Mouse (Mus musculus): ENCODE data around the gene Sowaha. TPM values are rescaled to one million over a fixed set of nuclear protein-coding genes. Genes with fewer than 3 reads are reported as not detected.

Gene Sowaha
- polyA plus RNA-seq, 1 experiment = 13.9 TPM

DNA sequence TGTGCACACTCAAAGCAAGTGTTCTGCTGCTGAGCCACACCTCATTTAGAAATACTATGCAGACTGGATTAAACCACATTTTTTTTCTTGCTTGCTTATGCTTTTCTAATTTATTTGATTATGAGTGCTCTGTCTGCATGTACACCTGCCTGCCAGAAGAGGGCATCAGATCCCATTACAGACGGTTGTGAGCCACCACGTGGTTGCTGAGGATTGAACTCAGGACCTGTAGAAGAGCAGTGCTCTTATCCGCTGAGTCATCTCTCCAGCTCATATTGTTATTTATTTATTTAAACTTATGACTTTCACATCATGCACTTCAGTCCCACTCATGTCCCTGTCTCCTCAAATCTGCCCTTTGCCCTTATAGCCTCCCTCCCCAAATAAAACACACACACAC, 5.6 kb upstream of the Sowaha start:
- TF ChIP-seq CTCF (IDR thresholded peaks at IDR 0.05; ENCODE audit: extremely low read depth, insufficient read depth, insufficient read length, insufficient replicate concordance) (no peak), POLR2A (IDR thresholded peaks at IDR 0.05; ENCODE audit: low read depth, low read length) (no peak)
- H3K4me1 ChIP-seq (ENCODE audit: control insufficient read depth, insufficient read depth, insufficient read length) = no peaks in the 10 kb centered on the region
- H3K27me3 ChIP-seq (ENCODE audit: control insufficient read depth, insufficient read depth, low read length) = peaks cover 2% of the 10 kb centered on the region; the same call in 1 of the 2 replicates
- H3K27ac ChIP-seq (ENCODE audit: insufficient read depth, low read length) = no peak overlapping the region
- 46% methylated on average over 3 of the region's 3 CpGs for WGBS
- DNase-seq (ENCODE audit: low read depth in 1 of 2, low spot score in 2 of 2) = no peak
- H3K4me3 ChIP-seq (ENCODE audit: extremely low read depth, insufficient read depth, insufficient read length) = no peak overlapping the region
- no peaks in the 10 kb centered on the region for H3K36me3 ChIP-seq (ENCODE audit: control insufficient read depth, insufficient read depth, low read length)

- Histone ChIP-seq H3K36me3 (ENCODE audit: control insufficient read depth, insufficient read depth, low read length) (no peaks in the 10 kb centered on the region), H3K4me3 (ENCODE audit: extremely low read depth, insufficient read depth, insufficient read length) (no peak overlapping the region), H3K4me1 (ENCODE audit: control insufficient read depth, insufficient read depth, insufficient read length) (peaks cover 13% of the 10 kb centered on the region), H3K27ac (ENCODE audit: insufficient read depth, low read length) (no peak overlapping the region), H3K27me3 (ENCODE audit: control insufficient read depth, insufficient read depth, low read length) (peaks cover 18% of the 10 kb centered on the region)
- 74% methylated on average over 9 of the region's 9 CpGs for WGBS
- TF ChIP-seq CTCF (IDR thresholded peaks at IDR 0.05; ENCODE audit: extremely low read depth, insufficient read depth, insufficient read length, insufficient replicate concordance) (no peak), POLR2A (IDR thresholded peaks at IDR 0.05; ENCODE audit: low read depth, low read length) (no peak)
- DNase-seq (ENCODE audit: low read depth in 1 of 2, low spot score in 2 of 2) = no peak
These were observed 3.3 kb upstream of the Sowaha start for GRCm38 (mm10) chr11:53483159-53483891.

DNA sequence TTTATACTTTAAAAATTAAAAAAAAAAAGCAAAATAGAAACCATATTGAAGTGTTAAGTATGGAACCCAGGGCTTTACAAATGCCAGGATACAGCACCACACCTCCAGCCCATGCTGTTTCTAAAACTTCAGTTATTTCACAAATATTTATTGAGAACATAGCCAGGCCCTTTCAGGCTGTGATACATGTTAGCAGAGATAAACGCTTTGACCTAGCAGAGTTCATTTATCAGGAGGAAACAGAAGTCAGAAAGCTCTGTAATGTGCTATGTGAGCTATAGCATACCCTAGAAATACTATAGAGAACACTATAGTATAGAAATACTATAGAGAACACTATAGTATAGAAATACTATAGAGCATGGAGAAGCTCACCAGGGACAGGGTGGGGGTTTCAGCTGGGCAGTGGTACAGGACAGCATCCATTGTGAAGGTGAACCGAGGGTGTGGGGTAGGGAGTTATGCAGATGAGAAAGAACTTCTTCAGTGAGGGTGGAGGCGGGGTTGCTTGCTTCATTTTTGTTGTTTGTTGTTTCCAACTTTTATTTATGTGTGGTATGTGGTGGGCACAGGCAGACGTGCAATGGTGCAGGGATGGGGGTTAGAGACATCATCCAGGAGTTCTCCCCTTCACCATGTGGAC, 1.1 kb upstream of the Sowaha start:
- whole genome bisulfite sequencing = 73% methylated on average over 4 of the region's 4 CpGs
- Histone ChIP-seq H3K27me3 (ENCODE audit: control insufficient read depth, insufficient read depth, low read length) (peaks cover 21% of the 10 kb centered on the region), H3K36me3 (ENCODE audit: control insufficient read depth, insufficient read depth, low read length) (no peaks in the 10 kb centered on the region), H3K4me1 (ENCODE audit: control insufficient read depth, insufficient read depth, insufficient read length) (peaks cover 13% of the 10 kb centered on the region), H3K27ac (ENCODE audit: insufficient read depth, low read length) (peak overlapping the region; percentile 27; the same call in 1 of the 2 replicates), H3K4me3 (ENCODE audit: extremely low read depth, insufficient read depth, insufficient read length) (no peak overlapping the region)
- no peak for TF ChIP-seq POLR2A (IDR thresholded peaks at IDR 0.05; ENCODE audit: low read depth, low read length)
- no peak for TF ChIP-seq CTCF (IDR thresholded peaks at IDR 0.05; ENCODE audit: extremely low read depth, insufficient read depth, insufficient read length, insufficient replicate concordance)
- DNase-seq (ENCODE audit: low read depth in 1 of 2, low spot score in 2 of 2) = no peak

DNA sequence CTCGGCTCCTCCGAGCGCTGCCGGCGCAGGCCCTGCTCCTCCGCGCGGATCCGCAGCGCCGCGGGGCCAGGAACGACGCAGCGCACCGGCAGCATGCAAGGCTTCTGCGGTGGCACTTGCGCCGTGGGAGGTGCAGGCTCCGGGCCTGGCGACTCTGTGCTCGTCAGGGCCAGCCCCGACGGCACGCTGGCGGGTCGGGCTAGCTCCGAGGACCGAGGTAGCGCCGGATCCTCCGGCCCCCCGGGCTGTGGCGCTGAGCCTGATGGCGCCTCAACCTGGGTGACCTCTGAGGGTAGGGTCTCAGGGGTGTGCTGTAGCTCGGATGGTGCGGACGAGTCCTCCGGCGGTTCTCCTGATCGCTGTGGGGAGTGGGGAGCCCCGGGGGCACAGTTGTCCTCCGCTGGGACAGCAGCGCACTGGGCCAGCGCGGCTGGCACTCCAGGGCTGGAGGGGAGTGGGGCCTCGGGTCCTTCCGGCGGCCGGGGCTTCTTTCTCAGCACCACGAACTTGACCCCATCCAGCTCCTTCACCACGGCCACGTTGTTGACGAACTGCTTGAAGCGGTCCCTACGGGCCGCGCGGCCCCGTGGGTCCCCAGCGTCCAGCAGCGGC, 797 bp downstream of the Sowaha start:
- Histone ChIP-seq H3K36me3 (ENCODE audit: control insufficient read depth, insufficient read depth, low read length) (no peaks in the 10 kb centered on the region), H3K27ac (ENCODE audit: insufficient read depth, low read length) (no peak overlapping the region; the same call in 1 of the 2 replicates), H3K4me3 (ENCODE audit: extremely low read depth, insufficient read depth, insufficient read length) (peak overlapping the region; percentile 55; the same call in 1 of the 2 replicates), H3K27me3 (ENCODE audit: control insufficient read depth, insufficient read depth, low read length) (peaks cover 21% of the 10 kb centered on the region), H3K4me1 (ENCODE audit: control insufficient read depth, insufficient read depth, insufficient read length) (peaks cover 13% of the 10 kb centered on the region)
- no peak for DNase-seq (ENCODE audit: low read depth in 1 of 2, low spot score in 2 of 2)
- TF ChIP-seq POLR2A (IDR thresholded peaks at IDR 0.05; ENCODE audit: low read depth, low read length) (no peak), CTCF (IDR thresholded peaks at IDR 0.05; ENCODE audit: extremely low read depth, insufficient read depth, insufficient read length, insufficient replicate concordance) (no peak)
- 4% methylated on average over 62 of the region's 62 CpGs for WGBS

DNA sequence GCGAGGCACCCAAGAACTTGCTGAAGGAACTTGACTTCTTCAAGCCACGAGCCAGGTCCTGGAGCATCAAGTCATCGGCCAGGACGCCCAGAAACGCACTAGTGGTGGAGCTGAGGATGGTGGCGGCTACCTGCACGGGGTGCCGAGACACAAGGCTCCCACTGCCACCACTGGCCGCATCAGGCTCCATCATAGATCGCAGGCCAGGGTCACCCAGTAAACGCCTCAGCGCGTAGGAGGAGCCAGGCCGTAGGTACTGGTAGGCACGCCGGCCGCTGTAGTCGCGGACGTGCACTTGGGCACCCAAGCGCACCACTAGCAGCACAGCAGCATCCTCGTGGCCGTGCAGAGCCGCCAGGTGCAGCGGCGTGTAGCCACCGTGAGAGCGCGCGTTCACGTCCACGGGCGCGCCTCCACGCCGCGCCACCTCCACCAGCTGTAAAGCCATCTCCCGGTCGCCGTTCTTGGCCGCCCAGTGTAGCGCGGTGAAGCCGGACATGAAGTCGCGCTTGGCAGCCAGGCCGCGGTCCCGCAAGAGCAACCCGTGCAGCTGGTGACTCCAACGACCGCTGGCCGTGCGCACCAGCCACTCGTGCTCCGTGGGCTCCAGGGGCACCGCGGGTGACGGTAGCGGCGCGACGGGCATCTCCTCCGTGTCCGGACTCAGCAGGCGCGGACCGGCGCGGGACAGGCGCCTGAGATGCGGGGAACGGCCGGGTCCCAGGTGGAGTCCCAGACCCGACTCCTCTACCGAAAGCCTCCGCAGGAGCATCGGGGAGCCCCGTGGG, 1.5 kb downstream of the Sowaha start:
- Histone ChIP-seq H3K36me3 (ENCODE audit: control insufficient read depth, insufficient read depth, low read length) (no peaks in the 10 kb centered on the region), H3K27ac (ENCODE audit: insufficient read depth, low read length) (no peak overlapping the region), H3K27me3 (ENCODE audit: control insufficient read depth, insufficient read depth, low read length) (peaks cover 21% of the 10 kb centered on the region), H3K4me3 (ENCODE audit: extremely low read depth, insufficient read depth, insufficient read length) (peak overlapping the region; percentile 46; the same call in 1 of the 2 replicates), H3K4me1 (ENCODE audit: control insufficient read depth, insufficient read depth, insufficient read length) (peaks cover 13% of the 10 kb centered on the region)
- 11% methylated on average over 79 of the region's 79 CpGs for WGBS
- DNase-seq (ENCODE audit: low read depth in 1 of 2, low spot score in 2 of 2) = no peak
- TF ChIP-seq POLR2A (IDR thresholded peaks at IDR 0.05; ENCODE audit: low read depth, low read length) (no peak), CTCF (IDR thresholded peaks at IDR 0.05; ENCODE audit: extremely low read depth, insufficient read depth, insufficient read length, insufficient replicate concordance) (no peak)

DNA sequence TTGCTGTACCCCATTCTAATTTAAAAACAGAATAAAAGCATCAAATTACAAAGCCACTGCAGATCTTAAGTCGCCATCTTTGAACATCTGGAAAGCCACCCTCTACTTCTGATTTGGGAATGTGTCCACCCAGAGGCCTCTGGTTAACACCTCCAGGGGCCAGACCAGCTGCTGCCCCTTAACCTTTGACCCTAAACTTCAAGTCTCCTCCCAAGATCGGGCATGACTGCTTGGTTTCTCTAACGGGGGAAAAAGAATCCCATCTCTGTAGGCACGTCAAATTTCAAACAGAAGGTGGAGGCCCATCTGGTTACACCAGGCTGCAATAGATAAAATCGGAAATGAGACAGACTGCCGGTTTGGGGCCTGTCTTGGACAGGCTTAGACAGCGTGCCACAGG, 2.2 kb downstream of the Sowaha start:
- Histone ChIP-seq H3K4me1 (ENCODE audit: control insufficient read depth, insufficient read depth, insufficient read length) (peaks cover 13% of the 10 kb centered on the region), H3K27ac (ENCODE audit: insufficient read depth, low read length) (no peak overlapping the region), H3K36me3 (ENCODE audit: control insufficient read depth, insufficient read depth, low read length) (no peaks in the 10 kb centered on the region), H3K27me3 (ENCODE audit: control insufficient read depth, insufficient read depth, low read length) (peaks cover 21% of the 10 kb centered on the region), H3K4me3 (ENCODE audit: extremely low read depth, insufficient read depth, insufficient read length) (no peak overlapping the region)
- no peak for DNase-seq (ENCODE audit: low read depth in 1 of 2, low spot score in 2 of 2)
- TF ChIP-seq CTCF (IDR thresholded peaks at IDR 0.05; ENCODE audit: extremely low read depth, insufficient read depth, insufficient read length, insufficient replicate concordance) (no peak), POLR2A (IDR thresholded peaks at IDR 0.05; ENCODE audit: low read depth, low read length) (no peak)
- 72% methylated on average over 7 of the region's 7 CpGs for WGBS

Data from spleen, adult 2 months (tissue).